9 mouse cellular contexts compared by ENCODE assay signal in the genomic region with DNA sequence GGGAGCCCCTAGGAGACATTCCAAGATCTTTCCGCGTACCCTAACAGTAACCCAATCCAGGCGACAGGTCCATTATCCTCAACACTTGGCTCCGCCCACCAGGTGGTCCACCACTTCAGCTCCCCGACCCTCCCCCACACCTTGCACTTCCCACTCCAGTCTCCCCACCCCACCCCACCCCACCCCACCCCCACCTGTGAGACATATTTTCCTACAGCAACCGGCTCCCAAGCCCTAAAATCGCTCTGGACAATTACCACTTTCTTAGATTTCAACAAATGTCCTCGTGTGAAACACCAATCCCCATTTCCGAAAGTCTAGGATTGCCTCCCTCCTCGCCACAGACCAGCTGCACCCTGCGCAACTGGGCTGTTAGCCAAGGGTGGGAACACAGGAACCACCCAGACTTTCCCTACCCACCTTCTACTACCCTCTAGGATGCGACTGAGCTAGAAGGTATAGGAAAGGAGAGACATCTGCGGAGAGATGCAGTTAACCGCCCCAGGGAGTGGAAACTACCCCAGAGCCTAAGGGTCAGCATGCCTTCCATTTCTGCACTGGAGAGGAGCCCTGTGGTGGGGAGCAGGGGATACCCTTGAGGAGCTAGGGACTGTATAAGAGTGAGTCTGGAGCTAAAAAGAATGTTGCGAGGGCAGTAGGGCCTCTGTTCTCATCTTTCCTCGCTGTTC. TPM values are rescaled to one million over a fixed set of nuclear protein-coding genes. Genes with fewer than 3 reads are reported as not detected.
DNase-seq lines count a peak whose midpoint lies in the region; ATAC-seq and TF ChIP-seq lines count a peak whose summit lies in the region.
"Had no signal": no experiment of that assay in that cellular context is flagged by ENCODE, and none has a peak within 500 bp of the region (broad histone marks: within the 10 kb centered on the region; RNA-seq: fewer than 3 reads in every experiment).

No protein-coding gene starts in this region.

- H3K9ac ChIP-seq in ES-Bruce4 (ENCODE audit: low read depth, poor library complexity, severe bottlenecking) = no peak overlapping the region
- H3K9ac ChIP-seq in hindbrain, embryonic 11.5 days (ENCODE audit: low read depth, low read length) = peak overlapping the region; percentile 73
- H3K9ac ChIP-seq in midbrain, embryonic 14.5 days (replicated peaks; ENCODE audit: low read length) = peak overlapping the region; percentile 39; the same call in 1 of the 2 replicates

- no peaks in the 10 kb centered on the region for H3K36me3 ChIP-seq in ES-Bruce4 (ENCODE audit: control insufficient read depth, insufficient read depth, low read length, poor library complexity, severe bottlenecking)
- no peaks in the 10 kb centered on the region for H3K36me3 ChIP-seq in hindbrain, embryonic 11.5 days (ENCODE audit: control insufficient read depth, insufficient read depth, low read length)
- 0 out of 2 replicates have a peak, but pooled peaks cover 3% of the 10 kb centered on the region for H3K36me3 ChIP-seq in midbrain, embryonic 14.5 days (ENCODE audit: control insufficient read depth, insufficient read depth, low read length)

- H3K27ac ChIP-seq in ES-Bruce4 (ENCODE audit: insufficient read depth, low read length) = no peak overlapping the region
- H3K27ac ChIP-seq in hindbrain, embryonic 11.5 days (ENCODE audit: low read depth, low read length) = peak overlapping the region; percentile 91
- peak overlapping the region; percentile 66 for H3K27ac ChIP-seq in midbrain, embryonic 14.5 days (replicated peaks; ENCODE audit: low read depth, low read length)

- no peak for TF ChIP-seq POLR2A in ES-Bruce4 (IDR thresholded peaks at IDR 0.05; ENCODE audit: insufficient read depth, low read length)

- no peak for ATAC-seq in hindbrain, embryonic 11.5 days (ENCODE audit: low FRiP score)
- ATAC-seq in midbrain, embryonic 14.5 days (ENCODE audit: low FRiP score, low TSS enrichment) = no peak

- peak; percentile 55 for DNase-seq in NIH3T3 (ENCODE audit: low read depth)
- DNase-seq in hindbrain, embryonic 11.5 days (ENCODE audit: low spot score) = peak; percentile 62
- DNase-seq in midbrain, embryonic 14.5 days = peak; percentile 35
- DNase-seq in T-cell, adult 2 months (ENCODE audit: low spot score) = no peak
- DNase-seq in thymus, adult 18-20 months = no peak
- DNase-seq in gastrocnemius, adult 18-20 months (ENCODE audit: low spot score) = no peak
- DNase-seq: cerebellum, adult 11 months; heart, adult 11 months had no signal

- no peak for TF ChIP-seq CTCF in ES-Bruce4 (IDR thresholded peaks at IDR 0.05; ENCODE audit: low read depth, low read length)

- H3K4me1 ChIP-seq in ES-Bruce4 (ENCODE audit: control insufficient read depth, insufficient read depth, low read length) = peaks cover 13% of the 10 kb centered on the region
- H3K4me1 ChIP-seq in hindbrain, embryonic 11.5 days (replicated peaks; ENCODE audit: control insufficient read depth, insufficient read depth, low read length) = peaks cover 44% of the 10 kb centered on the region
- H3K4me1 ChIP-seq in midbrain, embryonic 14.5 days (ENCODE audit: control insufficient read depth, insufficient read depth, low read length) = peaks cover 76% of the 10 kb centered on the region

- H3K9me3 ChIP-seq in ES-Bruce4 (replicated peaks; ENCODE audit: control insufficient read depth, insufficient read depth, low read length, poor library complexity, severe bottlenecking) = no peaks in the 10 kb centered on the region
- H3K9me3 ChIP-seq in hindbrain, embryonic 11.5 days (ENCODE audit: control insufficient read depth, low read length) = no peaks in the 10 kb centered on the region
- H3K9me3 ChIP-seq in midbrain, embryonic 14.5 days (ENCODE audit: control insufficient read depth, low read length) = no peaks in the 10 kb centered on the region

- no peak overlapping the region for H3K4me3 ChIP-seq in ES-Bruce4 (ENCODE audit: low read depth, low read length)
- peak overlapping the region; percentile 57 for H3K4me3 ChIP-seq in hindbrain, embryonic 11.5 days (ENCODE audit: low read depth, low read length)
- 0 out of 2 replicates have a peak overlapping the region, but pooled peaks have one; percentile 1 for H3K4me3 ChIP-seq in midbrain, embryonic 14.5 days (replicated peaks; ENCODE audit: low read depth, low read length)

- H3K4me2 ChIP-seq in hindbrain, embryonic 11.5 days (replicated peaks; ENCODE audit: low read depth, low read length) = peak overlapping the region; percentile 86
- peak overlapping the region; percentile 58 for H3K4me2 ChIP-seq in midbrain, embryonic 14.5 days (ENCODE audit: low read length)

- 1% methylated on average over 16 of the region's 16 CpGs for WGBS in hindbrain, embryonic 11.5 days
- whole genome bisulfite sequencing in midbrain, embryonic 14.5 days = 10% methylated on average over 15 of the region's 16 CpGs

- TF ChIP-seq EP300 in ES-Bruce4 (IDR thresholded peaks at IDR 0.05; ENCODE audit: insufficient read depth, low read depth, low read length) = 0 out of 2 replicates have a peak, but pooled peaks have one; percentile 36

- H3K27me3 ChIP-seq in ES-Bruce4 (ENCODE audit: control insufficient read depth, insufficient read depth, low read length, poor library complexity, severe bottlenecking) = no peaks in the 10 kb centered on the region; the same call in 1 of the 2 replicates
- no peaks in the 10 kb centered on the region for H3K27me3 ChIP-seq in hindbrain, embryonic 11.5 days (ENCODE audit: control insufficient read depth, insufficient read depth, low read length)
- no peaks in the 10 kb centered on the region for H3K27me3 ChIP-seq in midbrain, embryonic 14.5 days (ENCODE audit: control insufficient read depth, insufficient read depth, low read length)

RNA-seq across cellular contexts. Expression of gene Crabp2, which starts 0.9 kb away (rescaled TPM):
- polyA plus RNA-seq in ES-Bruce4 (2011; ENCODE audit: insufficient read depth, insufficient read length, low read depth, missing spikeins) = 11.9 and 12.0 TPM in 2 replicates
- 738 and 794 TPM in 2 replicates for polyA plus RNA-seq in hindbrain, embryonic 11.5 days (2014; fragmentation: Nextera tagmentation; extraction: Ambion mirVana)
- polyA plus RNA-seq in midbrain, embryonic 14.5 days (2014; fragmentation: Nextera tagmentation; extraction: Ambion mirVana) = 28.3 and 42.4 TPM in 2 replicates
- total RNA-seq in gastrocnemius, adult 18-20 months (2021) = under 1 TPM in 1 of 2 experiments, not detected in 1; 0.57 TPM

RNA-seq across cellular contexts. Expression of gene Rrnad1, which starts 18.9 kb away (rescaled TPM):
- 14.9 and 18.8 TPM in 2 replicates for polyA plus RNA-seq in ES-Bruce4 (2011; ENCODE audit: insufficient read depth, insufficient read length, low read depth, missing spikeins)
- 13.7 and 17.9 TPM in 2 replicates for polyA plus RNA-seq in hindbrain, embryonic 11.5 days (2014; fragmentation: Nextera tagmentation; extraction: Ambion mirVana)
- 19.1 and 21.7 TPM in 2 replicates for polyA plus RNA-seq in midbrain, embryonic 14.5 days (2014; fragmentation: Nextera tagmentation; extraction: Ambion mirVana)
- total RNA-seq in gastrocnemius, adult 18-20 months (2021) = 1 to 10 TPM; 3.2 to 3.4 TPM

RNA-seq across cellular contexts. Expression of gene Isg20l2, which starts 19.3 kb away (rescaled TPM):
- 64.3 and 68.4 TPM in 2 replicates for polyA plus RNA-seq in ES-Bruce4 (2011; ENCODE audit: insufficient read depth, insufficient read length, low read depth, missing spikeins)
- polyA plus RNA-seq in hindbrain, embryonic 11.5 days (2014; fragmentation: Nextera tagmentation; extraction: Ambion mirVana) = 42.5 and 55.2 TPM in 2 replicates
- polyA plus RNA-seq in midbrain, embryonic 14.5 days (2014; fragmentation: Nextera tagmentation; extraction: Ambion mirVana) = 19.1 and 23.2 TPM in 2 replicates
- total RNA-seq in gastrocnemius, adult 18-20 months (2021) = 1 to 10 TPM; 6.3 to 8.1 TPM

RNA-seq across cellular contexts. Expression of gene Nes, which starts 21.5 kb away (rescaled TPM):
- 34.5 and 36.0 TPM in 2 replicates for polyA plus RNA-seq in ES-Bruce4 (2011; ENCODE audit: insufficient read depth, insufficient read length, low read depth, missing spikeins)
- polyA plus RNA-seq in hindbrain, embryonic 11.5 days (2014; fragmentation: Nextera tagmentation; extraction: Ambion mirVana) = 71.6 and 87.9 TPM in 2 replicates
- 19.0 and 28.8 TPM in 2 replicates for polyA plus RNA-seq in midbrain, embryonic 14.5 days (2014; fragmentation: Nextera tagmentation; extraction: Ambion mirVana)
- total RNA-seq in gastrocnemius, adult 18-20 months (2021) = 10 to 100 TPM; 10.8 to 24.9 TPM

RNA-seq across cellular contexts. Expression of gene Mrpl24, which starts 30.1 kb away (rescaled TPM):
- 207 and 219 TPM in 2 replicates for polyA plus RNA-seq in ES-Bruce4 (2011; ENCODE audit: insufficient read depth, insufficient read length, low read depth, missing spikeins)
- polyA plus RNA-seq in hindbrain, embryonic 11.5 days (2014; fragmentation: Nextera tagmentation; extraction: Ambion mirVana) = 78.4 and 83.6 TPM in 2 replicates
- polyA plus RNA-seq in midbrain, embryonic 14.5 days (2014; fragmentation: Nextera tagmentation; extraction: Ambion mirVana) = 55.8 and 56.3 TPM in 2 replicates
- total RNA-seq in gastrocnemius, adult 18-20 months (2021) = 10 to 100 TPM; 42.2 to 49.1 TPM

Comparison
In these comparisons a context has a peak if more than half of its experiments do, and no peak if none do; other contexts are left out.
1. DNase-seq: peak in NIH3T3 (single experiment), hindbrain, embryonic 11.5 days (single experiment) and midbrain, embryonic 14.5 days (single experiment); none in T-cell, adult 2 months (single experiment), thymus, adult 18-20 months (0 of 2) and gastrocnemius, adult 18-20 months (single experiment).
2. RNA of gene Crabp2, which starts 0.9 kb away (polyA plus RNA-seq): 738 to 794 TPM in hindbrain, embryonic 11.5 days; 28.3 to 42.4 TPM in midbrain, embryonic 14.5 days and 11.9 to 12.0 TPM in ES-Bruce4; every median in the first group is over 10 times any median in the second.